Mouse (Mus musculus) stomach, embryonic 16.5 days (tissue): ENCODE results near the gene Gm49333. TPM values are rescaled to one million over a fixed set of nuclear protein-coding genes. Genes with fewer than 3 reads are reported as not detected.

ENCODE experiments used
- ATAC-seq: fragments of 200-750 bp; cut with Nextera tagmentation; 2 replicates; pipeline ENCODE4 v1.8.0; 2017; ENCODE audit warnings: moderate number of reproducible peaks, moderate TSS enrichment; ENCODE audit not compliant: insufficient read depth, low FRiP score
- H3K27ac ChIP-seq: fragments of 300-500 bp; sonication (generic); 2 replicates; pipeline ENCODE4 v1.5.1; 2014; ENCODE audit warnings: low read length
- H3K27me3 ChIP-seq: fragments of 300-500 bp; sonication (generic); 2 replicates; pipeline ENCODE4 v1.6.1; 2014; ENCODE audit warnings: low read length, control low read depth, mixed read lengths; ENCODE audit not compliant: control insufficient read depth, insufficient read depth
- H3K36me3 ChIP-seq: fragments of 300-500 bp; sonication (generic); 2 replicates; pipeline ENCODE4 v1.6.1; 2014; ENCODE audit warnings: low read length; ENCODE audit not compliant: control insufficient read depth, insufficient read depth
- H3K4me1 ChIP-seq: fragments of 300-500 bp; sonication (generic); 2 replicates; pipeline ENCODE4 v1.6.1; 2014; ENCODE audit warnings: low read length, control low read depth, mixed read lengths; ENCODE audit not compliant: control insufficient read depth, insufficient read depth
- H3K4me2 ChIP-seq: fragments of 300-500 bp; sonication (generic); 2 replicates; pipeline ENCODE4 v1.6.1; 2014; ENCODE audit warnings: low read depth, low read length, mixed read lengths
- H3K4me3 ChIP-seq: fragments of 300-500 bp; sonication (generic); replicated peaks from 2 replicates; pipeline ENCODE4 v1.5.1; 2014; ENCODE audit warnings: mild to moderate bottlenecking, low read length
- H3K9ac ChIP-seq: fragments of 300-500 bp; sonication (generic); 2 replicates; pipeline ENCODE4 v1.6.1; 2014; ENCODE audit warnings: low read length
- H3K9me3 ChIP-seq: fragments of 300-500 bp; sonication (generic); replicated peaks from 2 replicates; pipeline ENCODE4 v1.6.1; 2016; ENCODE audit warnings: low read length, control low read depth; ENCODE audit not compliant: control insufficient read depth
- WGBS: fragments of 180-500 bp; shearing (Covaris S2); extraction: QIAGEN DNeasy Blood & Tissue Kit; methylation state at CpG from one replicate; pipeline ENCODE4 v1.1.7; 2014; 5-methylcytosine and 5-hydroxymethylcytosine counted together
- polyA plus RNA-seq: library from polyadenylated mRNA; unstranded; fragments of >200 nt; fragmentation: Nextera tagmentation; extraction: Ambion mirVana; gene quantifications from 2 replicates; pipeline ENCODE4 v1.2.1, GENCODE M21; 2015

Gene Gm49333
- polyA plus RNA-seq, 1 experiment from 2014 or later: not detected

GRCm38 (mm10) chr16:20596687-20597441 lies 14.5 kb upstream of the Gm49333 start:
- no peak overlapping the region for H3K4me3 ChIP-seq
- peak; percentile 17; the same call in 1 of the 2 replicates for ATAC-seq
- H3K27me3 ChIP-seq: peaks cover 10% of the 10 kb centered on the region
- WGBS: 45% methylated on average over 7 of the region's 7 CpGs
- no peaks in the 10 kb centered on the region; the same call in 1 of the 2 replicates for H3K4me1 ChIP-seq
- H3K36me3 ChIP-seq: no peaks in the 10 kb centered on the region
- H3K27ac ChIP-seq: peak overlapping the region; percentile 27
- no peaks in the 10 kb centered on the region for H3K9me3 ChIP-seq
- no peak overlapping the region for H3K4me2 ChIP-seq
- H3K9ac ChIP-seq: no peak overlapping the region

DNA sequence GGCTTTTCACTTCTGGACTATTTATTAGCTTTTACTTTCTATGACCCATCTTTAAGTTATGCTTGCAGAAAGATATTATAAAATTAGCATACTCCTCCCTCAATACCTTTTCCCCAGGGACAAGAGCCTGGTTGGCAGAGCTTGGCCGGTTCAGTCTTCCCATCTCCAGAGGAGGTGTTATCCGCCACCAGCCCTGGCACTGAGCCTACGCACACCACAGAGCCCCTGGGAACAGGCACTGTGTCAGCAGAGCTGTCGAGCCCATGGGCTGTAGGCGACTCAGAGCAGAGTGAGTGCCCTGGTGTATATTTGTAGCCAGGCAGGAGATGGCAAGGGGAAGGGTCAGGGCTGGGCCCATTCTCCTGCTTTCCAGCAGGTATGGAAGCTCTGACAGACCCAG lies 10.9 kb upstream of the Gm49333 start:
- no peak overlapping the region for H3K4me2 ChIP-seq
- no peaks in the 10 kb centered on the region for H3K9me3 ChIP-seq
- H3K36me3 ChIP-seq: peaks cover 1% of the 10 kb centered on the region; the same call in 1 of the 2 replicates
- no peaks in the 10 kb centered on the region for H3K27me3 ChIP-seq
- H3K27ac ChIP-seq: no peak overlapping the region
- H3K4me3 ChIP-seq: no peak overlapping the region
- no peaks in the 10 kb centered on the region; the same call in 1 of the 2 replicates for H3K4me1 ChIP-seq
- no peak overlapping the region for H3K9ac ChIP-seq
- no peak for ATAC-seq
- WGBS: 75% methylated on average over 5 of the region's 5 CpGs

GRCm38 (mm10) chr16:20604705-20605104 lies 6.7 kb upstream of the Gm49333 start:
- Histone ChIP-seq H3K4me2 (no peak overlapping the region), H3K9me3 (no peaks in the 10 kb centered on the region), H3K9ac (no peak overlapping the region), H3K27ac (no peak overlapping the region), H3K27me3 (no peaks in the 10 kb centered on the region), H3K36me3 (peaks cover 7% of the 10 kb centered on the region; the same call in 1 of the 2 replicates), H3K4me3 (no peak overlapping the region), H3K4me1 (peaks cover 2% of the 10 kb centered on the region)
- 64% methylated on average over 9 of the region's 9 CpGs for WGBS
- ATAC-seq: no peak

- peak; percentile 55; the same call in 1 of the 2 replicates for ATAC-seq
- under 1% methylated on average over 28 of the region's 28 CpGs for WGBS
- Histone ChIP-seq H3K4me1 (peaks cover 7% of the 10 kb centered on the region), H3K27ac (peak overlapping the region; percentile 91), H3K9me3 (no peaks in the 10 kb centered on the region), H3K36me3 (peaks cover 4% of the 10 kb centered on the region; the same call in 1 of the 2 replicates), H3K4me3 (peak overlapping the region; percentile 97), H3K27me3 (no peaks in the 10 kb centered on the region), H3K9ac (peak overlapping the region; percentile 93), H3K4me2 (peak overlapping the region; percentile 99)
Observed at GRCm38 (mm10) chr16:20610501-20611356, 681 bp upstream of the Gm49333 start.

GRCm38 (mm10) chr16:20619541-20620398 lies 8.4 kb downstream of the Gm49333 start:
- Histone ChIP-seq H3K9me3 (no peaks in the 10 kb centered on the region), H3K9ac (no peak overlapping the region), H3K36me3 (no peaks in the 10 kb centered on the region), H3K4me3 (peak overlapping the region; percentile 55), H3K4me1 (peaks cover 22% of the 10 kb centered on the region), H3K27ac (no peak overlapping the region), H3K4me2 (peak overlapping the region; percentile 87), H3K27me3 (peaks cover 23% of the 10 kb centered on the region)
- peak; percentile 45 for ATAC-seq
- 3% methylated on average over 81 of the region's 83 CpGs for WGBS

GRCm38 (mm10) chr16:20620399-20620735 lies 9.0 kb downstream of the Gm49333 start:
- Histone ChIP-seq H3K4me3 (peak overlapping the region; percentile 55), H3K27ac (no peak overlapping the region), H3K9ac (0 out of 2 replicates have a peak overlapping the region, but pooled peaks have one; percentile 66), H3K9me3 (no peaks in the 10 kb centered on the region), H3K36me3 (no peaks in the 10 kb centered on the region), H3K4me2 (peak overlapping the region; percentile 87), H3K27me3 (peaks cover 23% of the 10 kb centered on the region), H3K4me1 (peaks cover 22% of the 10 kb centered on the region)
- 0% methylated on average over 9 of the region's 9 CpGs for WGBS
- ATAC-seq: no peak

DNA sequence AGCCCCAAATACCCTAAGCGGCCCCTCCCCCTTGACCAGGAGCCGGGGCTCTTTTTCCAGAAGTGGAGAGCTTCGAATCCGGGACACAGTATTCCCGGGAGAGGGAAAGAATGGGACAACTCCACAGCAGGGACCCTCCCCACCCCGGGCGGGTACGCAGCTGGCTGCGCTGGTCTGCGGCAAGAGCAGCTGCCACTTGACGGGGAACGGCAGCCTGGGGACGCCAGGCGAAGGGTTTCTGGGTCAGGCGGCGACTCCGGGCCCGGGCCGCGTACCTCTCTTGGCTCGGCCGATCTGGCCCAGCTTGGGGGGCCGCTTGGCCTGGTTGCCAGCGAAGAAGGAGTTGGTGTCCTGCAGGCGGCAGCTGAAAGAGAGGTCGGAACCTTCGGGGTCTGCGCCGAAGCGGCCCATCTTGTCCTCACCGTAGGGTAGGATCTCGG lies 9.4 kb downstream of the Gm49333 start:
- Histone ChIP-seq H3K4me2 (peak overlapping the region; percentile 87), H3K36me3 (no peaks in the 10 kb centered on the region), H3K4me3 (peak overlapping the region; percentile 55), H3K4me1 (peaks cover 22% of the 10 kb centered on the region), H3K27ac (no peak overlapping the region), H3K9me3 (no peaks in the 10 kb centered on the region), H3K9ac (peak overlapping the region; percentile 66), H3K27me3 (peaks cover 23% of the 10 kb centered on the region)
- no peak for ATAC-seq
- under 1% methylated on average over 32 of the region's 32 CpGs for WGBS

- under 1% methylated on average over 74 of the region's 92 CpGs for WGBS
- Histone ChIP-seq H3K4me1 (peaks cover 22% of the 10 kb centered on the region), H3K4me2 (peak within 1 kb of the TSS; percentile 87), H3K27me3 (peaks cover 23% of the 10 kb centered on the region), H3K9ac (peak within 1 kb of the TSS; percentile 66), H3K27ac (peak within 1 kb of the TSS; percentile 27; the same call in 1 of the 2 replicates), H3K36me3 (no peaks in the 10 kb centered on the region), H3K4me3 (peak within 1 kb of the TSS; percentile 55), H3K9me3 (no peaks in the 10 kb centered on the region)
- peak; percentile 70 for ATAC-seq
Observed at GRCm38 (mm10) chr16:20621191-20621990, 10.0 kb downstream of the Gm49333 start, which contains the start of gene Camk2n2. TSS of gene Camk2n2 (minus strand) at chr16:20621287.
